Mouse (Mus musculus): Measurements from ENCODE around the gene Schip1. TPM values are rescaled to one million over a fixed set of nuclear protein-coding genes. Genes with fewer than 3 reads are reported as not detected.

Gene Schip1
- polyA plus RNA-seq, 1 experiment, result 29.5 TPM

GRCm38 (mm10) chr3:68356516-68356915 is 291.9 kb downstream of the Schip1 start:
- no peaks in the 10 kb centered on the region for H3K4me1 ChIP-seq (ENCODE audit: control insufficient read depth, insufficient read depth, low read length)
- H3K4me3 ChIP-seq (replicated peaks; ENCODE audit: extremely low read depth, low read depth, low read length), result no peak overlapping the region
- 83% methylated on average over 2 of the region's 2 CpGs for WGBS
- TF ChIP-seq POLR2A (IDR thresholded peaks at IDR 0.05; ENCODE audit: borderline replicate concordance, extremely low read depth, low read depth, low read length), result no peak
- no peak for TF ChIP-seq CTCF (IDR thresholded peaks at IDR 0.05; ENCODE audit: insufficient read depth, low read length)
- no peak for DNase-seq

- TF ChIP-seq POLR2A (IDR thresholded peaks at IDR 0.05; ENCODE audit: borderline replicate concordance, extremely low read depth, low read depth, low read length), result no peak
- no peaks in the 10 kb centered on the region for H3K4me1 ChIP-seq (ENCODE audit: control insufficient read depth, insufficient read depth, low read length)
- no peak for DNase-seq
- no peak overlapping the region for H3K4me3 ChIP-seq (replicated peaks; ENCODE audit: extremely low read depth, low read depth, low read length)
Measured at GRCm38 (mm10) chr3:68368029-68368428, 303.4 kb downstream of the Schip1 start.

- H3K4me3 ChIP-seq (replicated peaks; ENCODE audit: extremely low read depth, low read depth, low read length), result no peak overlapping the region
- no peak for TF ChIP-seq POLR2A (IDR thresholded peaks at IDR 0.05; ENCODE audit: borderline replicate concordance, extremely low read depth, low read depth, low read length)
- TF ChIP-seq CTCF (IDR thresholded peaks at IDR 0.05; ENCODE audit: insufficient read depth, low read length), result no peak
- H3K4me1 ChIP-seq (ENCODE audit: control insufficient read depth, insufficient read depth, low read length), result no peaks in the 10 kb centered on the region
- DNase-seq, result no peak
- 67% methylated on average over 1 of the region's 1 CpGs for WGBS
Measured at GRCm38 (mm10) chr3:68372925-68373324, 308.3 kb downstream of the Schip1 start.

- H3K4me3 ChIP-seq (replicated peaks; ENCODE audit: extremely low read depth, low read depth, low read length), result no peak overlapping the region
- no peak for DNase-seq
- H3K4me1 ChIP-seq (ENCODE audit: control insufficient read depth, insufficient read depth, low read length), result no peaks in the 10 kb centered on the region
- no peak for TF ChIP-seq POLR2A (IDR thresholded peaks at IDR 0.05; ENCODE audit: borderline replicate concordance, extremely low read depth, low read depth, low read length)
- WGBS, result 14% methylated on average over 10 of the region's 10 CpGs
Measured at GRCm38 (mm10) chr3:68375100-68375508, 310.5 kb downstream of the Schip1 start.

GRCm38 (mm10) chr3:68377452-68378198 is 313.0 kb downstream of the Schip1 start:
- WGBS, result 68% methylated on average over 7 of the region's 7 CpGs
- no peak overlapping the region for H3K4me3 ChIP-seq (replicated peaks; ENCODE audit: extremely low read depth, low read depth, low read length)
- DNase-seq, result no peak
- H3K4me1 ChIP-seq (ENCODE audit: control insufficient read depth, insufficient read depth, low read length), result no peaks in the 10 kb centered on the region
- TF ChIP-seq CTCF (IDR thresholded peaks at IDR 0.05; ENCODE audit: insufficient read depth, low read length) (no peak), POLR2A (IDR thresholded peaks at IDR 0.05; ENCODE audit: borderline replicate concordance, extremely low read depth, low read depth, low read length) (no peak)

- TF ChIP-seq POLR2A (IDR thresholded peaks at IDR 0.05; ENCODE audit: borderline replicate concordance, extremely low read depth, low read depth, low read length), result no peak
- TF ChIP-seq CTCF (IDR thresholded peaks at IDR 0.05; ENCODE audit: insufficient read depth, low read length), result no peak
- WGBS, result 71% methylated on average over 2 of the region's 2 CpGs
- Histone ChIP-seq H3K4me3 (replicated peaks; ENCODE audit: extremely low read depth, low read depth, low read length) (no peak overlapping the region), H3K4me1 (ENCODE audit: control insufficient read depth, insufficient read depth, low read length) (no peaks in the 10 kb centered on the region)
- DNase-seq, result no peak
Measured at GRCm38 (mm10) chr3:68378799-68379198, 314.2 kb downstream of the Schip1 start.

- Histone ChIP-seq H3K4me3 (replicated peaks; ENCODE audit: extremely low read depth, low read depth, low read length) (no peak overlapping the region), H3K4me1 (ENCODE audit: control insufficient read depth, insufficient read depth, low read length) (no peaks in the 10 kb centered on the region)
- 54% methylated on average over 7 of the region's 7 CpGs for WGBS
- TF ChIP-seq POLR2A (IDR thresholded peaks at IDR 0.05; ENCODE audit: borderline replicate concordance, extremely low read depth, low read depth, low read length) (no peak), CTCF (IDR thresholded peaks at IDR 0.05; ENCODE audit: insufficient read depth, low read length) (no peak)
- no peak for DNase-seq
Measured at GRCm38 (mm10) chr3:68379242-68379641, 314.6 kb downstream of the Schip1 start.

GRCm38 (mm10) chr3:68383672-68384071 is 319.1 kb downstream of the Schip1 start:
- Histone ChIP-seq H3K4me3 (replicated peaks; ENCODE audit: extremely low read depth, low read depth, low read length) (no peak overlapping the region), H3K4me1 (ENCODE audit: control insufficient read depth, insufficient read depth, low read length) (no peaks in the 10 kb centered on the region)
- DNase-seq, result no peak
- no peak for TF ChIP-seq CTCF (IDR thresholded peaks at IDR 0.05; ENCODE audit: insufficient read depth, low read length)
- TF ChIP-seq POLR2A (IDR thresholded peaks at IDR 0.05; ENCODE audit: borderline replicate concordance, extremely low read depth, low read depth, low read length), result no peak

GRCm38 (mm10) chr3:68385544-68385943 is 320.9 kb downstream of the Schip1 start:
- H3K4me1 ChIP-seq (ENCODE audit: control insufficient read depth, insufficient read depth, low read length), result no peaks in the 10 kb centered on the region
- no peak for TF ChIP-seq POLR2A (IDR thresholded peaks at IDR 0.05; ENCODE audit: borderline replicate concordance, extremely low read depth, low read depth, low read length)
- TF ChIP-seq CTCF (IDR thresholded peaks at IDR 0.05; ENCODE audit: insufficient read depth, low read length), result no peak
- no peak for DNase-seq
- WGBS, result 89% methylated on average over 3 of the region's 3 CpGs
- no peak overlapping the region for H3K4me3 ChIP-seq (replicated peaks; ENCODE audit: extremely low read depth, low read depth, low read length)

- no peaks in the 10 kb centered on the region for H3K4me1 ChIP-seq (ENCODE audit: control insufficient read depth, insufficient read depth, low read length)
- WGBS, result 90% methylated on average over 3 of the region's 3 CpGs
- no peak for DNase-seq
- TF ChIP-seq POLR2A (IDR thresholded peaks at IDR 0.05; ENCODE audit: borderline replicate concordance, extremely low read depth, low read depth, low read length) (no peak), CTCF (IDR thresholded peaks at IDR 0.05; ENCODE audit: insufficient read depth, low read length) (no peak)
- no peak overlapping the region for H3K4me3 ChIP-seq (replicated peaks; ENCODE audit: extremely low read depth, low read depth, low read length)
Measured at GRCm38 (mm10) chr3:68388023-68388422, 323.4 kb downstream of the Schip1 start.

All from lung, adult 2 months (tissue).